Mouse (Mus musculus) lung, embryonic 15.5 days (tissue): ENCODE results near the gene Dmac2. TPM values are rescaled to one million over a fixed set of nuclear protein-coding genes. Genes with fewer than 3 reads are reported as not detected.
A peak's percentile ranks its signal among the peaks of the same experiment; 100 is the strongest.

Experiments
- ATAC-seq: fragments of 200-750 bp; cut with Nextera tagmentation; 2 replicates; pipeline ENCODE4 v1.8.0; 2017; ENCODE audit warnings: moderate number of reproducible peaks, borderline replicate concordance; ENCODE audit not compliant: low FRiP score, low TSS enrichment; ENCODE audit errors: extremely low read depth
- H3K27ac ChIP-seq: fragments of 300-500 bp; sonication (generic); 2 replicates; pipeline ENCODE4 v1.5.1; 2015; ENCODE audit warnings: moderate library complexity, mild to moderate bottlenecking, inconsistent platforms
- H3K27me3 ChIP-seq: fragments of 300-500 bp; sonication (generic); 2 replicates; pipeline ENCODE4 v1.6.1; 2015; ENCODE audit warnings: inconsistent platforms
- H3K36me3 ChIP-seq: fragments of 300-500 bp; sonication (generic); 2 replicates; pipeline ENCODE4 v1.6.1; 2015; ENCODE audit warnings: inconsistent platforms
- H3K4me1 ChIP-seq: fragments of 300-500 bp; sonication (generic); 2 replicates; pipeline ENCODE4 v1.6.1; 2015; ENCODE audit warnings: inconsistent platforms
- H3K4me2 ChIP-seq: fragments of 300-500 bp; sonication (generic); 2 replicates; pipeline ENCODE4 v1.6.1; 2015; ENCODE audit warnings: inconsistent platforms, mild to moderate bottlenecking, moderate library complexity
- H3K4me3 ChIP-seq: fragments of 300-500 bp; sonication (generic); 2 replicates; pipeline ENCODE4 v1.5.1; 2015; ENCODE audit warnings: mild to moderate bottlenecking, inconsistent platforms
- H3K9ac ChIP-seq: fragments of 300-500 bp; sonication (generic); 2 replicates; pipeline ENCODE4 v1.6.1; 2015; ENCODE audit warnings: inconsistent platforms
- H3K9me3 ChIP-seq: fragments of 300-500 bp; sonication (generic); 2 replicates; pipeline ENCODE4 v1.6.1; 2016; ENCODE audit warnings: inconsistent platforms
- WGBS: fragments of 180-500 bp; shearing (Covaris S2); methylation state at CpG from one replicate; pipeline ENCODE4 v1.1.7; 2015; 5-methylcytosine and 5-hydroxymethylcytosine counted together
- polyA plus RNA-seq: library from polyadenylated mRNA; unstranded; fragments of >200 nt; fragmentation: Nextera tagmentation; extraction: Ambion mirVana; gene quantifications from 2 replicates; pipeline ENCODE4 v1.2.1, GENCODE M21; 2015

The Dmac2 gene
- polyA plus RNA-seq, 1 experiment from 2014 or later: 34.6 TPM

DNA sequence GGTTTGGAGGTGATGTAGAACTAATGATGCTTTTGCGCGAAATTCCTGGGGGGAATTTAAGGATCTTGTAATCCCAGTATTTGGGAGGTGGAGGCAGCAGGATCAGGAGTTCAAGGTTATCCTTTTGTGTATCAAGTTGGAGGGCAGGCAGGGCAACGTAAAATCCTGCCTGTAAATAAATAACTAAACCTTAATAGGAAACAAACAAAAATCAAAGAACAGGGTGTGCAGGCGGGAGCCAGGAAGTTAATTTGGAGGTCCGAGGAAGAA lies 443 bp downstream of the Dmac2 start:
- peaks cover 4% of the 10 kb centered on the region; the same call in 1 of the 2 replicates for H3K36me3 ChIP-seq
- ATAC-seq: no peak
- H3K27ac ChIP-seq: peak overlapping the region; percentile 55; the same call in 1 of the 2 replicates
- WGBS: 18% methylated on average over 5 of the region's 5 CpGs
- H3K4me3 ChIP-seq: peak overlapping the region; percentile 63
- peak overlapping the region; percentile 73 for H3K4me2 ChIP-seq
- H3K4me1 ChIP-seq: peaks cover 4% of the 10 kb centered on the region
- no peaks in the 10 kb centered on the region for H3K27me3 ChIP-seq
- H3K9me3 ChIP-seq: no peaks in the 10 kb centered on the region
- peak overlapping the region; percentile 47 for H3K9ac ChIP-seq

DNA sequence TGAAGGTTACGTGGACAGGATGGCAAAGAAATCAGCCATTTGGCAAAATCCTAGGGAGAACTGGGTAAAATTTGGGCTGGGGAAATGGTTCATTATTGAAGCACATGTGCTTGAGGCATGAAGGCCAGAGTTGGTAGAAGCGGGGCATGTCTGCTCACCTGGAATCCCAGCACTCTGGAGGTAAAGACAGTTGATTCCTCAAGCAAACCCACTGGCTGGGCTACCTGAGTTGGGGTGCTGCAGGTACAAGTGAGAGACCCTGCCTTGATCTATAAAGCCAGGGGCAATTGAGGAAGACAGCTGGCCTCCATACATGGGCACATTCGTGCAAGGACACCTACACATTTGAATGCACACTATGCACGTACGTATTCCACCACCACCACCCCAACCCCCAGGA lies 887 bp downstream of the Dmac2 start:
- peak overlapping the region; percentile 63; the same call in 1 of the 2 replicates for H3K4me3 ChIP-seq
- no peak overlapping the region for H3K9ac ChIP-seq
- no peak for ATAC-seq

DNA sequence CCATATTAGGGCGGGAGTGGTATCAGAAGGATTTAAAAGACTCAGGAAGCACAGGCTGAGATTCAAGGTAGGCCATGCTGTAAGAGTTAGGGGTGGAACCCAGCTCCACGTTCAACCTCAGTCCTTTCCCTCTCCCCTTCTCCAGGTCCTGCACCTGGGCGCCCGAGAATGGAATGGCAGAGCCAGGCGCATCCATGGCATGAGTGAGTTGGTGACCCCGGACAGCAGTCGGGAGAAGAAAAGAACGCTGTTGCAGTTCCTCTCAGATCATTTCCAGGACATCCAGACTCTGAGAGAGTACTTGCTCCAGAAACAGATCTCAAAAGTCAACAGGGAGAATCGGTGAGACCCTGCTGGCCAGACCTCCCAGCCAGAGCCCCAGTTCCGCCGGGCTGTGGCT lies 1.5 kb downstream of the Dmac2 start:
- no peak overlapping the region for H3K4me2 ChIP-seq
- no peak overlapping the region for H3K4me3 ChIP-seq
- peaks cover 4% of the 10 kb centered on the region for H3K4me1 ChIP-seq
- WGBS: 94% methylated on average over 11 of the region's 11 CpGs
- no peaks in the 10 kb centered on the region for H3K9me3 ChIP-seq
- H3K27ac ChIP-seq: no peak overlapping the region
- H3K36me3 ChIP-seq: peaks cover 4% of the 10 kb centered on the region; the same call in 1 of the 2 replicates
- H3K9ac ChIP-seq: no peak overlapping the region
- no peak for ATAC-seq
- no peaks in the 10 kb centered on the region for H3K27me3 ChIP-seq

More for the DNA sequence above, 887 bp downstream of the Dmac2 start:
- Histone ChIP-seq H3K27ac (no peak overlapping the region), H3K4me1 (peaks cover 4% of the 10 kb centered on the region), H3K4me2 (peak overlapping the region; percentile 73), H3K27me3 (no peaks in the 10 kb centered on the region), H3K36me3 (peaks cover 4% of the 10 kb centered on the region; the same call in 1 of the 2 replicates), H3K9me3 (no peaks in the 10 kb centered on the region)
- whole genome bisulfite sequencing: 90% methylated on average over 5 of the region's 5 CpGs

DNA sequence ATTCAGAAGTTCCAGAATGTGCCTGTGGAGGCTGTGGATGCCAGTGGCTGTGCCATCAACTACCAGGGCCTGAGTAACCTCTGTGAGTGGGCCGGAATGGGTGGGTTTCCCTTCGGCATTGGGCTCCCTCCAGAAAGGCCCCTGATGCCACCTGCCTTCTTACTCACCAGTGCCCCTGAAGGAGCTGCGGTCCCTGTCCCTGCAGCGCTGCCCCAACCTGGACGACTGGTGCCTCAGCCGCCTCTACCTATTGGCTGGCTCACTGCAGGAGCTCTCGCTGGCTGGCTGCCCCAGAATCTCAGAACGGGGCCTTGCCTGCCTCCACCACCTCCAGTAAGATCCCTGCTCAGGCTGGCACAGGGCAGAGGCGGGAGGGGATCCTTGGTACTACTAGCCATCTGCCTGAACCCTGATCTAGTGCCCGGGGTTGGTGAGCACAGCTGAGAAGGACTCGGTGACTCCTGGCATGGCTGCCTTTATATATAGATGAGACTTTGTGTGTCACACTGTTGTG lies 4.7 kb downstream of the Dmac2 start:
- Histone ChIP-seq H3K4me1 (peaks cover 29% of the 10 kb centered on the region), H3K27ac (no peak overlapping the region), H3K4me3 (no peak overlapping the region), H3K36me3 (peaks cover 4% of the 10 kb centered on the region; the same call in 1 of the 2 replicates), H3K27me3 (no peaks in the 10 kb centered on the region), H3K9me3 (no peaks in the 10 kb centered on the region), H3K4me2 (no peak overlapping the region), H3K9ac (no peak overlapping the region)
- ATAC-seq: no peak
- WGBS: 89% methylated on average over 11 of the region's 11 CpGs

DNA sequence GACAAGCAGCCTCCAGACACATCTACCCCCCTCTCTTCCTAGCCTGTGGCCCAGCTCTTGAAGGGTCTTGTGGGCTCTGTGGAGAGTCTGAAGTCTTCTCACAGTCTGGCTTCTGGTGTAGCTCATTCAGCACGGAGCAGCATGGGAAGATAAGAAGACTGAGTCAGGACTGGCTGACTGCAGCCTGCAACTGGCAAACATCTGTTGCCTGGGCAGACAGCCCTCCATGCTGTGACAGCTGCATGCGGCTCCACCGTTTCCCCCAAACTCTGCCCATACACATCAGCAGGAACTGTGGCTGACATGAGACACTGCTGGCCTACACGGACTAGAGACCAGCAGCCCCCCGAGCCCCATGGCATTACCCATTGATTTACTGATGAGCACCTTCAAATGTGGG lies 5.6 kb downstream of the Dmac2 start:
- Histone ChIP-seq H3K9ac (no peak overlapping the region), H3K9me3 (no peaks in the 10 kb centered on the region), H3K4me2 (no peak overlapping the region), H3K27ac (0 out of 2 replicates have a peak overlapping the region, but pooled peaks have one; percentile 43), H3K27me3 (no peaks in the 10 kb centered on the region), H3K4me3 (no peak overlapping the region), H3K4me1 (peaks cover 28% of the 10 kb centered on the region), H3K36me3 (peaks cover 4% of the 10 kb centered on the region; the same call in 1 of the 2 replicates)
- 63% methylated on average over 5 of the region's 5 CpGs for WGBS
- ATAC-seq: no peak; the same call in 1 of the 2 replicates

DNA sequence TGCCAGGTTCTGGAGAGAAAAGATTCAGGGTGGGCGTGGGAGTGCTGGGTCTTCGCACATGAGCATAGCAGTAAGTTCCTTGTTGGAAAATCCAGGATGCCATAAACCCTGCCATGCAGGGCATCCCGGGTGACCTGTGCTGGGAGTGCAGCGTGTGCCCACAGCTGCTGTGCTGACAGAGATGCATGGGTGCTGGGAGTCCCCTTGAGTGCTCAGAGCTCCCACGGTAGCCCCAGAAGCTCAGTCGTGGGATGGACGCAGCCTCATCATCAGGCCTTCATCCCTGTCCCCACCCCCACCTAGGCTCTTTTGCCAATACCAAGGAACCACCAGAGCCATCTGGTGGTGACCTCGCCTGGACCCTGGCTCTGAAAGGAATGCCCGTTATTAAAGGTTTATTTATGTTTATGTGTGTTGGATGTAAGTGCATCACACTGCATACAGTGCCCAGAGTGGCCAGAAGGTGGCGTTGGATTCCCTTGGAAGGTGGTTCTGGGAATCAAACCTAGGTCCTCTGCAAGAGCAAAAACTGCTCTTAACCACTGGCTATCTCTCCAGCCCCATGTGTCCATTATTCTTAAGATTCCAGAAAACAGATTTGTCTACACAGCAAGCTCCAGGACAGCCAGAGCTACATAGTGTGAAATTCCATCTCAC lies 6.5 kb downstream of the Dmac2 start:
- H3K4me2 ChIP-seq: no peak overlapping the region
- 75% methylated on average over 10 of the region's 10 CpGs for WGBS
- no peak overlapping the region for H3K9ac ChIP-seq
- H3K27me3 ChIP-seq: no peaks in the 10 kb centered on the region
- H3K27ac ChIP-seq: peak overlapping the region; percentile 74; the same call in 1 of the 2 replicates
- H3K36me3 ChIP-seq: peaks cover 4% of the 10 kb centered on the region; the same call in 1 of the 2 replicates
- H3K4me1 ChIP-seq: peaks cover 28% of the 10 kb centered on the region
- ATAC-seq: no peak
- no peak overlapping the region for H3K4me3 ChIP-seq
- H3K9me3 ChIP-seq: no peaks in the 10 kb centered on the region

DNA sequence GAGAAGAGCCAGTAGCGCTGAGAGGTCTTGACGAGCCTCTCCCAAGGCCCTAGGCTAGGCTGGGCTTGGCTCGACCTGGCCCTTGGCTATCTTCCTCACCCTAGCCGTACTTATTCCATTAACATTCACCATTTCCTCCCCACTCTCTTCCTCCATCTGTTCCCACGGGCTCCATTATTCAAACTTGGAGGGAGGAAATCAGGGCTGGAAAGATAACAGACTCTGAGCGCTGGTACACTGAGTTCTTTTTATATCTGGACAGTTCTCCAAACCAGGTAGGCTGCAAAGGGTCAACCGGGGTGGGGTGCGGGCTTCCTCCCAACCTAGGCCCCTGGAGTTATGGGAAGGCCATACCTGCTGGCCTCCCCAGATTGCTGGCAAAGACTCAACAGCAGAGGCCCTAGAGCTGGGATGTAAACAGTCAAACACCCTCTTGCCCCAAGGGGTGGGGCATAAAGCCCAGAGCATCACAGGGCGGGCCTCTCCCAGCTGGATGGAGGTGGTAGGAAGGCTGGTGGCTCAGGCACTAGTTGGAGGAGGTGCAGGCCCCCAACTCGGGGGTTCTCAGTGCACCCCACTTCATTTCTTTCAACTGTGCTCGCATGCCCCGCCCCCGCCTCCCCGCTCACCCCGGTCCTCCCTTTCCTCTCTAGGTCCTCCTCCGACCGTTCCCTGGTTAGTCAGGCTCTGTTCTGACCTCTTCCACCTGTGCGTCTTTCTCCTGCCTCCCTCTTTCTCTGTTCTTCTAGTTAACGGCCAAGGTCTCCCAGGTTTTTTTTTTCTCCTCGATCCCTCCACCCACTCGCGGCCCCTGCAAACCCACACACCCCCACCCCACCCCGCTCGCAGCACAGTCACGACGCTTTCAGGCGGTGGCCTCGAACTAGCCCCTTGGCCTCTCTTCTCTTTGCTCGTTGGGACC lies 7.6 kb downstream of the Dmac2 start, which contains the start of gene B3gnt8:
TSS of gene B3gnt8 (plus strand) at position 146 of the 922 bp plus-strand sequence.
- Histone ChIP-seq H3K27me3 (no peaks in the 10 kb centered on the region), H3K27ac (peak within 1 kb of the TSS; percentile 74), H3K4me1 (peaks cover 28% of the 10 kb centered on the region), H3K9ac (peak within 1 kb of the TSS; percentile 46), H3K9me3 (no peaks in the 10 kb centered on the region), H3K36me3 (peaks cover 4% of the 10 kb centered on the region; the same call in 1 of the 2 replicates), H3K4me3 (peak within 1 kb of the TSS; percentile 45), H3K4me2 (peak within 1 kb of the TSS; percentile 91)
- peak; percentile 32; the same call in 1 of the 2 replicates for ATAC-seq
- WGBS: 9% methylated on average over 29 of the region's 29 CpGs

DNA sequence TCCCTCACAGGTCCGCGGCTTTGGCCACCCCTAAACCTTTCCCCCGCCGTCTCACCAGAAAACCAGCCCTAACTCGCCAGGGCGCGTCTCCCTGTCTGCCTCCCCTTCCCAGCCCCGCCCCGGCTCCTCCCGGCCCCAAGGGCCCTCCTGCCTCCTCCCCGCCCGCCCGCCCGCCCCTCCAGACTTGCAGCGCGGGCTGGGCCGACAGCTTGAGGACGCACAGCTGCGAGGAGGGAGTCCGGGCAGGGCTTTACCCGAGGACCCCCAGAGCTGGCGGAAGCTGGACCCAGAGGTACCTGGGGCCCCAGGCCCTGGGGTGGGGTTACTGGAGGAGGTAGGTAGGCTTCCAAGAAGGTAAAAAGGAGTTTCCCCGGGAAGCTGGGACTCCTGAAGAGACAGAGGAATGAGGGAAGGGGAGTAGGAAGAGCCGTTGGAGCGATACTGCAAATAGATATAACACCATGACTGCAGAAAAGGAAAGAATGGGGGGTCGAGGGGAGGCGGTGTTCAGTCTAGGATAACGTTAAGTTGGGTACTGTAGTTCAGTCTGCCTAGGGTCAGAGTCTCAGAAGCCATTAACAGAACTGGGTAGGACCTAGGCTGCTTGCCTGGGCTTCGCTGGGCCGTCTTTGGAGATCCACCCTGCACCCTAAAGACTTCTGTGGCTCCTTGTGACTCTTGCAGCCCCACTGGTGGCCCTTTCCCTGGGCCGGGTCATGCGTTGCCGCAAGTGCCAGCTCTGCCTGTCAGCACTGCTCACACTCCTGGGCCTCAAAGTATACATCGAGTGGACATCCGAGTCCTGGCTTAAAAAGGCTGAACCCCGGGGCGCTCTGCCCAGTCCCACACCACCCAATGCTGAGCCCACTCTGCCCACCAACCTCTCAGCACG lies 8.5 kb downstream of the Dmac2 start:
- WGBS: 10% methylated on average over 38 of the region's 38 CpGs
- no peaks in the 10 kb centered on the region for H3K9me3 ChIP-seq
- H3K27me3 ChIP-seq: no peaks in the 10 kb centered on the region
- H3K9ac ChIP-seq: peak overlapping the region; percentile 46
- ATAC-seq: peak; percentile 87
- peak overlapping the region; percentile 91 for H3K4me2 ChIP-seq
- H3K27ac ChIP-seq: peak overlapping the region; percentile 74
- H3K4me1 ChIP-seq: peaks cover 28% of the 10 kb centered on the region
- H3K36me3 ChIP-seq: no peaks in the 10 kb centered on the region; the same call in 1 of the 2 replicates
- H3K4me3 ChIP-seq: peak overlapping the region; percentile 45

DNA sequence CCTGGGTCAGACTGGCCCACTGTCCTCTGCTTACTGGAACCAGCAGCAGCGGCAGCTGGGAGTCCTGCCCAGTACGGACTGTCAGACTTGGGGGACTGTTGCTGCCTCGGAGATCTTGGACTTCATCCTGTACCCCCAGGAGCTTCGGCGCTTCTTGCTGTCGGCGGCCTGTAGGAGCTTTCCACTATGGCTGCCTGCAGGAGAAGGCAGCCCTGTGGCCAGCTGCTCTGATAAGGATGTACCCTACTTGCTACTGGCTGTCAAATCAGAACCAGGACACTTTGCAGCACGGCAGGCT lies 9.1 kb downstream of the Dmac2 start:
- H3K4me2 ChIP-seq: peak overlapping the region; percentile 91
- no peak for ATAC-seq
- no peak overlapping the region for H3K27ac ChIP-seq
- H3K9me3 ChIP-seq: no peaks in the 10 kb centered on the region
- 42% methylated on average over 8 of the region's 8 CpGs for WGBS
- peak overlapping the region; percentile 45 for H3K4me3 ChIP-seq
- no peaks in the 10 kb centered on the region for H3K27me3 ChIP-seq
- H3K4me1 ChIP-seq: peaks cover 28% of the 10 kb centered on the region
- H3K36me3 ChIP-seq: peaks cover 3% of the 10 kb centered on the region; the same call in 1 of the 2 replicates
- H3K9ac ChIP-seq: peak overlapping the region; percentile 46

DNA sequence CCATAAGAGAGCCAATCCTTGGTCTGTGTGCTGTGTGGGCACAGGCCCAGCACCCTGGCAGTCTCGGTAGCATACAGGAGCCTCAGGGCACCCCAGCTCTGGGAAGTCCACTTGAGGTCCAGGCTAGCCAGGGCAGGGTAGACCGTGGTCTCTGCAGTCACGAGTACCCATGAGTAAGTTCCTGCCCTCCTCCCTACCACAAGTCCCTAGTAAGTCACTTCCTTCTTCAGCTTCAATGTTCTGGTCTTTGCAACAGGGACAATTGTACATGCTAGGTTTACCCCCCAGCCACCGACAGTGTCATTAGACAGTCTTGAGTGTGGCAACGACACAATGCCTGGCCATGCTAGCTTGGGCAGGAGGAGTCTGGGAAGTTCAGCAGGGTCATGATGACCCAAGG lies 13.5 kb downstream of the Dmac2 start:
- H3K4me3 ChIP-seq: no peak overlapping the region
- H3K9ac ChIP-seq: no peak overlapping the region
- 86% methylated on average over 5 of the region's 5 CpGs for WGBS
- peaks cover 3% of the 10 kb centered on the region; the same call in 1 of the 2 replicates for H3K36me3 ChIP-seq
- no peak for ATAC-seq
- no peaks in the 10 kb centered on the region for H3K27me3 ChIP-seq
- peaks cover 13% of the 10 kb centered on the region for H3K4me1 ChIP-seq
- no peaks in the 10 kb centered on the region for H3K9me3 ChIP-seq
- H3K4me2 ChIP-seq: no peak overlapping the region
- no peak overlapping the region for H3K27ac ChIP-seq

DNA sequence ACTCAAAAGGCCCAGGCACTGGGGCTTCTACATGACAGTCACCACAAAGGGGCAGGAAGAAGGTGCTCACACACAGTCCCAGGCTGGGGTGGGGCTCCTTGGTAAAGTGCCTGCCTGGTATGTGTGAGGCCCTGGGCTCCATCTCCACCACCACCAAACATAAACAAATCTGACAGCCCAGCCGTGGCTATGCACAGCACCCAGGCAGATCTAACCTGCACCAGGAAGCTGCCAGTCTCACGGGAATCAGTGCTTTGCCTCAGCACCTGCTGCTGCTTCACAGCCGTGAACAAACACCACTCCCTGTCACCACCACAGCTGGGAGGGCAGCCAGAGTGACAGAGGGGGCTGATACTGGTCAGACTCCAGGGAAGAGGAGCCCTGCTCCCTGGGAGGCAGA lies 17.2 kb downstream of the Dmac2 start:
- Histone ChIP-seq H3K9ac (no peak overlapping the region), H3K27ac (no peak overlapping the region), H3K4me3 (no peak overlapping the region), H3K36me3 (peaks cover 3% of the 10 kb centered on the region; the same call in 1 of the 2 replicates), H3K4me1 (no peaks in the 10 kb centered on the region), H3K9me3 (no peaks in the 10 kb centered on the region), H3K27me3 (no peaks in the 10 kb centered on the region), H3K4me2 (no peak overlapping the region)
- no peak for ATAC-seq
- WGBS: 26% methylated on average over 3 of the region's 3 CpGs
